Mouse (Mus musculus) fibroblast of lung, adult 2 months (primary cell): ENCODE results near the gene Bmp5.
"Not testable (repeated sequence)": the region's sequence is repeated elsewhere in the genome, so short reads cannot be mapped to it uniquely, and the experiment has no call there.

Source experiments
- DNase-seq: peaks from one replicate; pipeline ENCODE4 v3.0.0-alpha.2; 2011; ENCODE audit warnings: low read depth

Bmp5 gene

DNA sequence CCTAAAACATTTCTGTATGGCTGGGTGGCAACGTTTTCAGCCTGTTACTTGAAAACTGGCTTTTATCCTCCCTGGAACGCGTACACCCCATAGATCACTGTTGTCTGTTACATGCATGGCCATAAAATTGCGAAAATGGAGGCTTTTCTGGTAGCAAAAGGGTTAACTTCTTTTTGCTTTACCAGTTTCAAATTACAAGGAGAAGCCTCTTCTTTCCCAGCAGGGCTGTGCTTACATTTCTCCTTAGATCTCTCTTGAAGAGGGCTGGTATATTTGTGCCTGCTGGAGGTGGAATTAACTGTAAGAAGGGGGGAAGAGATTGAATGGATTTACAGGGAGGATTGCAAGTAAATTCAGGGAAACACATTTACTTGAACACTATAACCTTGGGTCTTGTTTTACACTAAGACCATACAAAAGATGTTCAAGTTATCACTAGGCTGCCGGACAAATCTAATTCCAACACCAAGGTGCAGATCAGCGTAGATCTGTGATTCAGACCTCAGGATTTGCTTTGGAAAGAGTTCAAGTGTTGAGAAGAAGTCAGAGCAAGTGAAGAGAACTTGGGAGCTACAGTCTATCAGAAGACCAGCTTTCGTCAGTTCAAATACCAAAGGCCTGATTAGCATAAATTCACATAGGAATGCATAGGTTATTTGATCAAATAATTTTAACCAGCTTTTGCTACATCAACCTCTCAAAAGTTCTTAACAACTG lies at the start of gene Bmp5:
Bmp5 (plus strand) TSS at position 236 of the 717 bp plus-strand sequence.
- DNase-seq = no peak

DNA sequence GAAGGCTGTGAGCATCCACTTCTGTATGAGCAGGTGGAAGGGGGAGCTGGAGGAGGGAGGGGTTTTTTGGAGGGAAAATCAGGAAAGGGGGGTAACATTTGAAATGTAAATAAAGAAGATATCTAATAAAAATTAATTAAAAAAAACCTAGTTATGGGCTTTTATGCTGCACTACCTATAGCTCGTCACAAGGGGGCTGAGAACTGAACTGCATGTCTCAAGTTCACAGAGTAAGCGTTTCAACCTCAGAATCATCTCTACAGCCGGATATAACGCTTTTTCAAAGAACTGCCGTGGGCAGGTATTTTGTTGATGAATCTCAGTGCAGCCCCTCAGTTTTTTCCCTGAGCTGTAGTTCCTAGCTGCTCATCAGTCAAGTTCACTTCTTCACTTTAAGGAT lies 15.1 kb upstream of the Bmp5 start:
- DNase-seq = no peak

- DNase-seq = no peak
Measured at GRCm38 (mm10) chr9:75761567-75761966, 13.6 kb upstream of the Bmp5 start.

DNA sequence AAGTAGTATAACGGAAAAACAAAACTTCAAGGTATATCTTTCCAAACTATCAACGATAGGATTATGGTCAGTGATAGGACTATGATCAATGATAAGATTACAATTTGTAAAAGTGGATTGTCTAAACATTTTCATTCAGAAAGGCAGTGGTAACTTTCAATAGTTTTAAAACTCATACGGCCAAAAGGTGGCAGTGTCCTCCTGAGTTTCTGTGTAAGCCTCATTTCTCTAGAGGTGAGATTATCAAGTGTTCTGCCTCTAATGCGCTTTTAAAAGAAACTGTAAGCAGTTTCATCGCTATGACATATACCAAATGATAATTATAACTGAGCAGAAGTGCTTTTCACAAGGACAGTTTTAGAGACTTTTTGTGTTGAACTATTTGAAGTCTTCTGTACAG lies 12.7 kb upstream of the Bmp5 start:
- no peak for DNase-seq

DNA sequence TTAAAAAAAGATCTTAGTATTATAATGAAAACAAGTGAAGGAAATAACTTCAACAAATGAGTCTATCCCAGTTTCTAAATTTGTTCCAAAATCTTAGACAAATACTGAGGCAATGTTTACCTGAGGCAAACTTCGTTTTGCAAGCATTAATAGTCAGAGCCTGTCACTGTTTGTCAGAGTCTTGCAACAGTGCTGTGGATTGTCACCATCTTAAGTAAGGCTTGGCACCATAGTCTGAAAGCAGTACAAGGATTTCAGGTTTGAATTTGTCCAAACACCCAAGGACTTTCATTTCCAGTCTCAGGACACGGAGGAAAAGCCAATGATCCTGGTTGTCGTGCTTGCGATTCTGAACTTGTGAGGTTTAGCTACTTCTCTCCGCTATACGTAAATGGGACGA lies 10.4 kb upstream of the Bmp5 start:
- DNase-seq = no peak

DNA sequence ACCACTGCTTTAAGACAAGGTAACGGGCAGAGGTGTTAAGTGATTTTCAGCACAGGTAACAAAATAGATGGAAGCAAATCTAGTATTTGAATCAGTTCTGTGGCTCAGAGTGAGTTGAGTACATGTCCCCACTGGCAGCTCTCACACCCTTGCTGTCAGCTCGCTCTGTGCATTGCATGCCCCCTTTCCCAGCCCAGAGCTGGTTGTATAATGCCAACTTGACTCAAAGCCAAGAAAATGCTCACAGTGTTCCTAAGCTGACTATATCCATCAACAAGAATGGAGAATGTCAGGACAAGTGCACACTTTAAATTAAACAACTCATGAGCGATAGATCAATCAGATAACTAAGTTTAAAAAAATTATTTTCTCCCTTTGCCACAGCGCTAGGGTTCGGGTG lies 8.6 kb upstream of the Bmp5 start:
- DNase-seq = no peak

- no peak for DNase-seq
Measured at GRCm38 (mm10) chr9:75769042-75769441, 6.1 kb upstream of the Bmp5 start.

GRCm38 (mm10) chr9:75776153-75776552 lies 989 bp downstream of the Bmp5 start:
- DNase-seq = no peak

DNA sequence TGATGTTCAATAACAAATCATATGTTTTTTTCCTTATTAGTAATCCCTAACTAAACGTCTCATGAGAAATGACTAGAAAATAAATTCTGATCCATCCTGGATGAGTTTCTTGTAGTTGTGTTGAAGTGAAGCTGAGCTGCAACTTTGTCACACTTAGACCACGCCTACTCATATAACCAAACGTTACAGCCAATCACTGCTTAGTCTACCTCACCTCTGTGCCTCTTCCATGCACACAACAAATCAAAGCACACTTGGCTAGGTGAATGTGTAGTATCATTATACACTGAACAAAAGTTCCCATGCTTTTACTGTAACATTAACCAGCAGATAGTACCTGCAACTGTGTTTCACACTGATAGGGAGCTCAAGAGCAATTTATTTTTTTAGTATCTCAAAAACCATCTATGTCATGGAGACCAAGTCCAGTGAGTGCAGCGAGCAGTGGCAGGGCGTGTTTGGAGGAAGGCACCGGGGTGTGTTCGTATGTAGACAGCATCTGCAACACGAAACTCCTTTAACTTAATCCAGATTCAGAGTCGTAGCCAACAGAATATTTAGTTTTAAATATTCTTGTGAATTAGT lies 3.7 kb downstream of the Bmp5 start:
- peak; percentile 65 for DNase-seq

- DNase-seq = no peak
Measured at GRCm38 (mm10) chr9:75780558-75781276, 5.6 kb downstream of the Bmp5 start.

GRCm38 (mm10) chr9:75781600-75781999 lies 6.4 kb downstream of the Bmp5 start:
- DNase-seq = no peak

- no peak for DNase-seq
Measured at GRCm38 (mm10) chr9:75783573-75783972, 8.4 kb downstream of the Bmp5 start.

GRCm38 (mm10) chr9:75785959-75786358 lies 10.8 kb downstream of the Bmp5 start:
- DNase-seq = no peak

- DNase-seq = no peak
Measured at GRCm38 (mm10) chr9:75787121-75787520, 12.0 kb downstream of the Bmp5 start.

GRCm38 (mm10) chr9:75789879-75790428 lies 14.8 kb downstream of the Bmp5 start:
- DNase-seq = no peak

DNA sequence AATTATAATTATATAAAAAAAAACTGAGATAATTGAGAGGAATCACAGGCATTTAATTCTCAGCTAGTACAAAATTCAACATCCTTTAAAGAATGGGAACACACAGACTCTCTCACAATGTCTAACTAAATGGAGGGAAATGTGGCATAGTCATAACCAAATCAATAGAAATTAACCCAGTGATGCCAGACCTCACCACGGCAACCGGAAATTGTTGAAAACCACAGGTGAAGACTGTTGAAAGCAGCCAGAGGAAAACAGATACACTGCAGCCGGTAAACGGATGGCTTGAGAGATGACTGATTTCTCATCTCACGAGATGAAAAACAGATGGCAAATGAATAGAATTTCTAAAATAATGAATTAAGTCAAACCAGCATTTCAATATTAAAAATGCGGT lies 29.8 kb downstream of the Bmp5 start:
- no peak for DNase-seq

DNA sequence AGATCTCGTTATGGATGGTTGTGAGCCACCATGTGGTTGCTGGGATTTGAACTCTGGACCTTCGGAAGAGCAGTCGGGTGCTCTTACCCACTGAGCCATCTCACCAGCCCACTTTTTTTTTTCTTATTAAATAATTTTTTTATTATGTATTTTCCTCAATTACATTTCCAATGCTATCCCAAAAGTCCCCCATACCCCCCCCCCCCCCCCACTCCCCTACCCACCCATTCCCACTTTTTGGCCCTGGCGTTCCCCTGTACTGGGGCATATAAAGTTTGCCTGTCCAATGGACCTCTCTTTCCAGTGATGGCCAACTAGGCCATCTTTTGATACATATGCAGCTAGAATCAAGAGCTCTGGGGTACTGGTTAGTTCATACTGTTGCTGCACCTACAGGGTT lies 33.0 kb downstream of the Bmp5 start:
- DNase-seq = not testable (repeated sequence)

GRCm38 (mm10) chr9:75808659-75809058 lies 33.5 kb downstream of the Bmp5 start:
- DNase-seq = no peak

GRCm38 (mm10) chr9:75815161-75815560 lies 40.0 kb downstream of the Bmp5 start:
- no peak for DNase-seq

DNA sequence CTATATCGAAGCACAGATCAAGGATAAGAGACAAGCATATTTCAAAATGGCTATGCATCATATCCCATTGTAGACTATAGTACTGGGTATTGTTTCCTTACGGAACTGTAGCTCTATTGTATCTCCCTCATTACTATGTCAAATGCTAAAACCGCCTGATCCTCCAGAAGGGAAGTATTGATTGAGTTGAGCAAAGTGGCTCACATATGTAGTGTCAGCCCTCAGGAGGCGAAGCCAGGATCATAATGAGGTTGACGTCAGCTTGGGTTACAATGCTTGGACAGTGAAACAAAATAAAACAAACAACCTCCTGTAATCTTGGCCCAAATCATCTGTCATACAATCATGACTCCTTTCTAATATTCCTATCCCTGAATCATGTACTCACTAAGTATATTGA lies 43.2 kb downstream of the Bmp5 start:
- DNase-seq = no peak

GRCm38 (mm10) chr9:75832468-75832867 lies 57.3 kb downstream of the Bmp5 start:
- no peak for DNase-seq

GRCm38 (mm10) chr9:75833189-75833732 lies 58.1 kb downstream of the Bmp5 start:
- no peak for DNase-seq

GRCm38 (mm10) chr9:75839450-75839849 lies 64.3 kb downstream of the Bmp5 start:
- DNase-seq = no peak
